7 mouse cellular contexts compared by ENCODE assay signal in the genomic region with DNA sequence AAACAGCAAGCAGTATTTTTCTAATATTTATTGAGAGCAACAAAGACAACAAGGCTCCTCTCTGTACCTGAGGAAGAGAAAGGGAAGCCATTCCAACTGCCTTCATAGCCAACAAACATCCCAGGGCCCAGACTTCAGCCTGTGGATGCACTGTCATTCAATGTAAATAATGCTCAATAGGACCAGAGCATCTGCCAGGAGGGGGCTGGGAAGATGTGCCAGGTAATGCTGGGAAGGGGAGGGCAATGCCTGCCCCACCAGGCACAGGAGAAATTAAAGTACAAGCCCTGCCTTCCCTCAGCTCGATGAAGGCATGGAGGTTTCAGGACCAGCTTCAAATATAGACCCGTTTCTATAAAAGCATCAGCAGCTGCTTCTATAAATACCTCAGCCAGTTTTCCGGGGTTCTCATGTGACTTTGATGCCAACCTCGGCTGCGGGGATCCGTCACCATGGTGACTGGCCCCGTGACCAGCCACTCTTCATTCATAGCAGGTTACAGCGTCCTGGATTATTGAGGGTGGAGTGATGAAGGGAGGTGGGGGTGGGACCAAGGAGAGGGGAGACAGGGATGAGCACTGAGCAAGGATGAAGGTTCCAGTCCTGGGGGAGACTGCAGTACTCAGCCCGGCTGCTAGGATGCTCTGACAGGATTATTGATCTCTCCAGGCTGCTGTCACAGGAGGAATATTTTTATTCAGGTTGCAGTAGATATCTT. TPM values are rescaled to one million over a fixed set of nuclear protein-coding genes. Genes with fewer than 3 reads are reported as not detected.
DNase-seq lines count a peak whose midpoint lies in the region; ATAC-seq and TF ChIP-seq lines count a peak whose summit lies in the region.

No protein-coding gene starts in this region.

- no peak overlapping the region for H3K4me3 ChIP-seq in lung, postnatal 0 days (ENCODE audit: low read depth, low read length)

- DNase-seq in Patski (ENCODE audit: low read depth, low spot score), result no peak
- peak; percentile 72 for DNase-seq in cerebellum, adult 11-12 months
- peak; percentile 75 to 94 for DNase-seq in frontal cortex, postnatal 36 days (ENCODE audit: low spot score in 2 of 2)
- DNase-seq in left cerebral cortex, adult 18-20 months (ENCODE audit: low spot score in 2 of 2), result peak; percentile 72 to 81
- peak; percentile 82 for DNase-seq in retina, postnatal 1 day
- DNase-seq in ovary, adult 18-20 months (ENCODE audit: low spot score), result no peak
- no peak for DNase-seq in lung, postnatal 0 days (ENCODE audit: low spot score)

- CTCF ChIA-PET in Patski (lab: Charles Lee), result no interaction called here

- WGBS in lung, postnatal 0 days, result 21% methylated on average over 9 of the region's 9 CpGs

- no peak for TF ChIP-seq EP300 in lung, postnatal 0 days (IDR thresholded peaks at IDR 0.05)

- in situ Hi-C loops in Patski (cut with MboI; ENCODE audit: low pct_unique_long_range_greater_than_20kb), result no loop called here

- peak; percentile 5 for ATAC-seq in Patski
- no peak for ATAC-seq in lung, postnatal 0 days

- H3K9me3 ChIP-seq in lung, postnatal 0 days (ENCODE audit: low read length), result no peaks in the 10 kb centered on the region

- H3K4me1 ChIP-seq in lung, postnatal 0 days (ENCODE audit: insufficient read depth, low read depth, low read length), result no peaks in the 10 kb centered on the region

- H3K27ac ChIP-seq in lung, postnatal 0 days (ENCODE audit: low read length), result no peak overlapping the region

- POLR2A ChIA-PET in Patski (lab: Charles Lee), result interaction anchor here (0.7 to 1.0 kb wide), 3 partner anchors 21 to 1818 kb away, joined by 4 to 9 read pairs (median 7); no protein-coding TSS in a partner anchor

- no peak overlapping the region for H3K9ac ChIP-seq in lung, postnatal 0 days (replicated peaks; ENCODE audit: low read depth)

- H3K36me3 ChIP-seq in lung, postnatal 0 days (ENCODE audit: insufficient read depth, low read length), result no peaks in the 10 kb centered on the region

- no peak for TF ChIP-seq CTCF in Patski (IDR thresholded peaks at IDR 0.05)
- TF ChIP-seq CTCF in lung, postnatal 0 days (IDR thresholded peaks at IDR 0.05), result no peak

- H3K27me3 ChIP-seq in Patski, result no peaks in the 10 kb centered on the region
- H3K27me3 ChIP-seq in lung, postnatal 0 days (replicated peaks; ENCODE audit: insufficient read depth, low read length), result no peaks in the 10 kb centered on the region

- H3K4me2 ChIP-seq in lung, postnatal 0 days (replicated peaks; ENCODE audit: low read depth, low read length), result no peak overlapping the region

RNA-seq across cellular contexts. Expression of gene Slc6a17, which starts 10.7 kb away (rescaled TPM):
- 25.5 TPM for polyA plus RNA-seq in Patski (2021)
- total RNA-seq in left cerebral cortex, adult 18-20 months (2021), result 100 to 1,000 TPM; 388 to 416 TPM
- 0.38 and 0.84 TPM in 2 replicates for polyA plus RNA-seq in lung, postnatal 0 days (2015; fragmentation: Nextera tagmentation; extraction: Ambion mirVana)

RNA-seq across cellular contexts. Expression of gene Ubl4b, which starts 26.3 kb away (rescaled TPM):
- polyA plus RNA-seq in Patski (2021), result not detected
- not detected for total RNA-seq in left cerebral cortex, adult 18-20 months (2021)
- not detected in 2 replicates for polyA plus RNA-seq in lung, postnatal 0 days (2015; fragmentation: Nextera tagmentation; extraction: Ambion mirVana)

Comparison
In these comparisons a context has a peak if more than half of its experiments do, and no peak if none do; other contexts are left out.
1. DNase-seq: peak in cerebellum, adult 11-12 months (single experiment), frontal cortex, postnatal 36 days (2 of 2), left cerebral cortex, adult 18-20 months (2 of 2) and retina, postnatal 1 day (single experiment); none in Patski (single experiment), ovary, adult 18-20 months (single experiment) and lung, postnatal 0 days (single experiment).
2. RNA of gene Slc6a17, which starts 10.7 kb away (polyA plus RNA-seq): 25.5 TPM in Patski (single experiment); 0.38 to 0.84 TPM in lung, postnatal 0 days; every median in the first group is over 10 times any median in the second.